Mouse (Mus musculus) retina, adult 2 months (tissue): ENCODE data around the gene Hoxa3.

Source experiments
- DNase-seq: peaks from one replicate; pipeline ENCODE4 v3.0.0-alpha.2; 2012; ENCODE audit warnings: low read depth, low spot score

The Hoxa3 gene

GRCm38 (mm10) chr6:52213119-52213986 lies at the start of gene Hoxa3, which contains the start of gene Gm28308:
TSS of gene Hoxa3 (minus strand) at chr6:52213336.
TSS of gene Gm28308 (minus strand) at chr6:52213339.
- DNase-seq = no peak

- DNase-seq = no peak
Observed at GRCm38 (mm10) chr6:52262463-52263320, 49.6 kb upstream of the Hoxa3 start.

DNA sequence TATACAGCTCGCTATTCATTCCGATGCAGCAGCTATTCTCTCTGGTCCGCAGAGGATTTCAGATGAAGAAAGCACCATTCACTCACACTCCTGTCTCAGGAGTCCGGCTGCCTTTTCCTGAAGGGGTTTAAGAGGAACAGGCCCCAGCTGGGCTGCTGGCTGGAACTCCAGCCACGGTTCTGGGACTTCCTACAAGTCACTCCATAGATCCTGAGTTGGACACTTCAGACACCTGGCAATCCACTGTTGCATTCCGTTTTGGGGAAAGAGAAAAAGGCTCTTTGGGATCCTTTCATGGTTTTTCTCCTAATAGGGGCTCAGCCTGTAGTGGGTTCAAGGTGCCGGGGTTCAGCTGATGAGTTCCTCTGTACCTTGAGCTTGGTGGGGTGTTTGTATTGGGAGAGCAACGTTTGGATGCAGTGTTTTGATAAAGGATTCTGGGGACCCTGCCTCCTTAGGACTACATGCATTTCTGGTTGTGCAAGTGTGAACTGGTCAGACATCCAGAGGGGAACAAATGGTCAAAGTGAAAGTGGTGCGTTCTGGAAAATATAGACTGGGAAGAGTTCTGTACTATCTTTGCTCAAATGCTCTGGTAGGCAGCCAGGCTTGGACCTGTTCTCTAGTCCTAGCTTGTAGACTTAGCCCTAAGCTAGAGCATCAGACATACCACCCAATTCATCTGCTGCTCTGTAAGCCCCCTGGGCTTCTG lies 48.8 kb upstream of the Hoxa3 start:
- no peak for DNase-seq

GRCm38 (mm10) chr6:52260654-52261575 lies 47.8 kb upstream of the Hoxa3 start, which contains the start of gene Hoxa13:
TSS of gene Hoxa13 (minus strand) at chr6:52260880.
- DNase-seq = no peak

DNA sequence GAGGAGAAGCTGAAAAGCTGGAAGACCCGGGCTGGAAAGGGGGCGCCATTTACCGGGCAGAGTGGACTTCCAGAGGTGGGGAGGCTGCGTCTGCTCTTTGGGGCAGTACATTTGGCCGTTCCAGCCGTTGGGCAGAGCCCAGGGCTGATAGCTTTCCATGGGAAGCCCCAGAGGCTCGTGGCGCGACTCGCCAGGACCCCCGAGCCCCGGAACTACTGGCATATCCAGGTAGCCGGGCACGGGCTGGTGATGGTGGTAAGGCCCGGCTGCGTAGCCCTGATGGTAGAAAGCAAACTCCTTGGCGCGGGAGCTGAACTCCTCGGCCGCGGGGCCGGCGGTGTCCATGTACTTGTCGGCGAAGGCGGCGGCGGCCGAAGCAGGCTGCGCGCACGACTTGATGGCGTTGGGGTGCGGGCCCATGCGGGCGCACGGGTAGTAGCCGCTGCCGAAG lies 46.7 kb upstream of the Hoxa3 start:
- no peak for DNase-seq

DNA sequence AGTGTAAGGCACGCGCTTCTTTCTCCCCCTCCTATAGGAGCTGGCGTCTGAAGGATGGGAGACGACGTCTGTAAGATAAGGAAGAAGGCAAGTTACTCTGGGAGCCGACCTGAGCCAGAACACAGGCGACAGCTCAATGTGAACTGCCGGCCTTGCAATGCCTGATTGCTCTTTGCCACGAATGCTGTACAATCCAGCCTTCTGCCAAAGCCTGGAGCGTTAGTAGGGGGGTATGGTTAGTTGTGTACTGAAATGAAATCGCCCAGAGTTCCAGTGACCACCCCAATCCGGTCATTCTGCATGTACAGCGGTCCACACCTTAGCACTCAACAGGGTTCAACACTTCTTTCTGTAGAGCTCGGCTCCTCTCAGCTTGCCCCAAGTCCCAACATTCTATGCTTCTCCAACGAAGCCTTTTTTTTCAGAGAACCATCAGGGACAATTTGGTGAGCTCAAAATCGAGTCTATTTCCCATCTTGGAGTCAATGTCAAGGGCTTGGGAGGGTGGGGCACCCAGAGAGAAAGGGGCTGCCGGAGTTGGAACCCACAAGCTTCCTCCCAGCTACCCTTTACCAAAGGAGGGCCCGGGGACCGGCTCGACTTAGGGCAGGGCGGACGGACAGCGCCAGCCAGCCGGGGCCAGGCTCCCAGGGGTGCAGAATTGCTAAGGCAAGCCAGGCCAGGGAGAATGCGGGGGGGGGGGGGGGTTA lies 46.1 kb upstream of the Hoxa3 start:
- DNase-seq = no peak

DNA sequence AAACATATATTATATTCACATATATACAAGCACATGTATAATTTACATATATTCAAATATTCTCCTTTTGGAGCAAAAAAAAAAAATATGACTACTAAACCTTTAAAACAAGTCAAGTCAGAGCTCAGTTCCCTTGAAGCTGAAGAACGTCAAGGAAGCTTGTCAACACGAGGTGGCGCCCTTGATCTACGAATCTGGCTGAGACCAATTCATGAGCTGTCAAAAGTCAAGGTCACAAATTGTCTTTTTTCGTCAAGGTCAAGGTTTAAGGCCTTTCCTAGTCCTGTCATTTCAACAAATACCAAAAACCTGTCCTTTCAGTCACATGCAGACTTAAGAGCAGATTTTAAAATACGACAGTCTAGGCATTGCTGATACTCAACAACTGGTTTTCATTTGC lies 43.8 kb upstream of the Hoxa3 start:
- peak; percentile 53 for DNase-seq

- no peak for DNase-seq
Observed at GRCm38 (mm10) chr6:52253511-52254500, 40.7 kb upstream of the Hoxa3 start.

GRCm38 (mm10) chr6:52252775-52253376 lies 39.7 kb upstream of the Hoxa3 start:
- DNase-seq = no peak

DNA sequence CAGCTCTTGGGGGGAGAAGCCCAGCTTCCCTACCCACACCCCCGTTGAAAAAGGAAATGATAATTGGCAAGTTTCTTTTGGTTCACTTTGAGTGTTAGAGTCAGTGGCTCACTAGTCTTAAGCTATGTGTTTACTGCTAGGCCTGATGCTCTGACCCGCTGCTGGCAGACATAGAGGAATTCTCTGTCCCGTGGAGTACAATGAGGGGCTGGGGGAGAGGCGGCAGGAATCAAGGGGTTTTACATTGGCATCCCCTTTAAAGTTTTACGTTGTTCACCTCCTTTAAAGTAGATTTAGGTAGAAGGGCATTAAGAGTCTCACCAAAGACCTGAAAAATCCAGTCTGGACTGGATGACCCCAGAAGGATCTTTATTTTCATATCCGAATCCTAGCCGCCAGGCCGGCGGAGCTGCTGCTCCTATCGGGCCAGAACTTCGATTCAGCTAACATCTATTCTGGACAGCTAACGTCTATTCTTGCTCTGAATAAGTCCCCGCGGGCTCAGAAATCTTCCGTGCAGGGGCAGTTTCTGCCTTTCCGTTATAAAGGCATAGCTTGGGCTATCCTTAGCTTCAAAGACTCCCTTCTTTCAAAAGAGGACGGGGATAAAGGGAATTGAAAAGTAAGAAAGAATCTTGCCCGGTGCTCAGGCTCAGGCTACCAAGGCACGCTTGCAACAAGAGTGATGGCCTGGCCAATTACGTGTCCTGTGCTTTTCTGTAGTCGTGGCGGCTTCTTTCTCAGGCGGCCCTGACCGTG lies 39.1 kb upstream of the Hoxa3 start:
- no peak for DNase-seq

GRCm38 (mm10) chr6:52251177-52251879 lies 38.2 kb upstream of the Hoxa3 start:
- no peak for DNase-seq

GRCm38 (mm10) chr6:52249826-52250225 lies 36.7 kb upstream of the Hoxa3 start:
- no peak for DNase-seq

- no peak for DNase-seq
Observed at GRCm38 (mm10) chr6:52249415-52249738, 36.2 kb upstream of the Hoxa3 start.

GRCm38 (mm10) chr6:52248638-52249414 lies 35.7 kb upstream of the Hoxa3 start:
- no peak for DNase-seq

GRCm38 (mm10) chr6:52247766-52248637 lies 34.9 kb upstream of the Hoxa3 start:
- DNase-seq = no peak
